Mouse (Mus musculus): ENCODE measurements around the gene Kcnd3.
A peak's percentile ranks its signal among the peaks of the same experiment; 100 is the strongest.

Kcnd3 gene

DNA sequence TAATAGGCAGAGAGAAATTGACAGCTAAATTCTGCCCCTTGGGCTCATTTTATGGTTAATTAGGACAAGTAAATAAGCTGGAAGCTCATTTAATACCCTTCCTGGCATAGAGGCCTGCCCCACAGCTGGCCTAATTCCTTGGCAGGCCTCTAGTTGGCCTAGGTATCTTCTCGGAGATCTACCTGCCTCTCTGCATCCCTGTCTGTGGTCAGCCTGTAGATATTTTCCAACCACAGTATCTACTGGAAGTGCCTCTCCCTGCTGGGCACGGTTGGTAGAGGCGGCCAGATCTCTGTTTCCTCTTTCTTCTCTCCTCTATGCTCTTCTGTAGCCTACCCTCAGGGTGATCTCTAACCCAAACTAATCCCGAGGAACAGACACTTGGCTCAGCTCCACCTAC lies 267.8 kb downstream of the Kcnd3 start:
- DNase-seq (ENCODE audit: low spot score in 2 of 2), result peak in 1 of 2 experiments; percentile 40

DNA sequence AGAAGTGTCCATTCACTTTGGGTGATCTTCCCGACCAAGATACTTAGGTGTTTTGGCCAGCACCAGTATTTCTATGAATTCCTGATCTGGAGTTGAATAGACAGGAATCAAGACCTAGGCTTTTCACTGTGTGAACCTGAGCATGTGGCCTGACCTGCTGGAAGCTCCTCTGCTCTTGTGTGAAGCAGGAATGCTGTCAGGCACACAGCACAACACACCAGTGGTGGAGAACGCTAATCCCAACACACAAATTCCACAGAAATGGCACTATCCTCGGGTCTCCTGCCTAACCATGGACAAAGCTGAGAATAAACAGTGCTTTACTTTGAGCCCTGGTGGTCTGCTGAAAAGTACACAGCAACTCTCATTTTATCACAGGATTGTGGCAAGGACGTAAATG lies 268.4 kb downstream of the Kcnd3 start:
- DNase-seq (ENCODE audit: low spot score in 2 of 2), result no peak

DNA sequence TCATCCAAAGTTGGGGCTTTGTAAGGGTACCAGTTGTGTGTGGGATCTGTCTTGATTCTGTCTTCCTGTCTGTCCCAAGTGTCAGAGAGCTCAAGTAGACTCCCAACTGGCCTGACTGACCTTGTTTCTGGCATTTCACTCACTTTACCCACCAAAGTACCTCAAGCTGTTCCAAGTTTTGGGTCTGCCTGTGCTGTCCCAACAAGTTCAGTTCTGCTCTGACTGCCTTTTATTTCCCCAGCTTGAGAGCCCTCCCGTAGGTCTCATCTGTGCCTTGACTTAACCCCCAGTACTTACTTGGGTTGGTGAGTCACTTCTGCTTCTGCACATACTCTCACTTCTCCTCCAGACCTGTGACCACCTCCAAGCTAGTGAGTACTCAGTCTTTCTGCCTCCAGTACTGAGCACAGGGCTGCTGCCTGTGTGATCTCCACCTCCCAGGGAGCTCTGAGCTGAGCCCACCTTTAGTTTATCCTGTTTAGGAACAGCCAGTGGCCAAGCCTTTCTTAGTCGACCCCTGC lies 269.6 kb downstream of the Kcnd3 start:
- DNase-seq (ENCODE audit: low spot score in 2 of 2), result no peak

DNA sequence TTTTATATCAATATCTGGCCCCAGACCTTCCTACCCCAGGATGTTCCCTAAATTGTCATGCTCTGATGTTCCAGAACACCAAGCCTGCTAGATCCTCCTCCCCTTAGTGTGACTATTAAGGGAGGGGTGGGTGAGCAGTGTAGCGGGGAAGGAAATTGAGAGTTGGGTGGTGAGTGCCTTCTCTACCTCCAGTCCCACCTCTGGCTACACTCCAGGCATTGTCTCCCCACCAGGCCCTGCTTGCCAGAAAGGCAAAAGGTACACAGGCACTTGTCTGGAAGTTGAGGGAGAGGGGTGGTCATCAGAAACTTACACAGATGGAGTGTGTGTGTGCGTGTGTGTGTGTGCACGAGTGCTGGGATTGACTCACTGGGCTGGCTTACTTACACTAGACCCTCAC lies 270.4 kb downstream of the Kcnd3 start:
- DNase-seq (ENCODE audit: low spot score in 2 of 2), result no peak

Measured in frontal cortex, postnatal 36 days (tissue).